Mouse (Mus musculus) skeletal muscle tissue, adult 2 months (tissue): ENCODE results near the gene BC030499.

Experiments used
- DNase-seq: peaks from one replicate; pipeline ENCODE4 v3.0.0-alpha.2; 2012; ENCODE audit warnings: low read depth, low spot score

Gene BC030499

DNA sequence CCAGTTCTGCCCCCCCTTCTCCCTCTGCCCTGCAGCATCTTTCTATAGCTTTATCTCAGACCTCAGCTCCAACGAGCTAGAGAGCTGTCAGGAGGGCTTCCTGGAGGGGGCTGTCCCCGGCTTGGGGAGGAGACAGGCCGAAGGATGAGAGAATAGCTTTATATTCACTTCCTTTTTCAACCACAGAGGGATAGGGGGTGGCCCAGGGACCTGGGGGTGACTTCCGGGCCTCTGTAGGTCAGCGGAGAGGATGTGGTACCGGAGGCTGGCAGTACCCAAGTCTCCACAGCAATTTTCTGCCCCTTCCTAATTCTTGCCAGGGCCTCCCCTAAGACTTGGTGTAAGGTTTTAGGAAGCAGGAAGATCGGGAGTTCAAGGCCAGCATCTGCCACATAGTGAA lies 55.2 kb downstream of the BC030499 start:
- DNase-seq, result no peak
